Mouse (Mus musculus): ENCODE results near the gene Ank3. TPM values are rescaled to one million over a fixed set of nuclear protein-coding genes. Genes with fewer than 3 reads are reported as not detected.
A peak's percentile ranks its signal among the peaks of the same experiment; 100 is the strongest.

The Ank3 gene
- polyA plus RNA-seq, 1 experiment from 2014 or later = 24.5 TPM

DNA sequence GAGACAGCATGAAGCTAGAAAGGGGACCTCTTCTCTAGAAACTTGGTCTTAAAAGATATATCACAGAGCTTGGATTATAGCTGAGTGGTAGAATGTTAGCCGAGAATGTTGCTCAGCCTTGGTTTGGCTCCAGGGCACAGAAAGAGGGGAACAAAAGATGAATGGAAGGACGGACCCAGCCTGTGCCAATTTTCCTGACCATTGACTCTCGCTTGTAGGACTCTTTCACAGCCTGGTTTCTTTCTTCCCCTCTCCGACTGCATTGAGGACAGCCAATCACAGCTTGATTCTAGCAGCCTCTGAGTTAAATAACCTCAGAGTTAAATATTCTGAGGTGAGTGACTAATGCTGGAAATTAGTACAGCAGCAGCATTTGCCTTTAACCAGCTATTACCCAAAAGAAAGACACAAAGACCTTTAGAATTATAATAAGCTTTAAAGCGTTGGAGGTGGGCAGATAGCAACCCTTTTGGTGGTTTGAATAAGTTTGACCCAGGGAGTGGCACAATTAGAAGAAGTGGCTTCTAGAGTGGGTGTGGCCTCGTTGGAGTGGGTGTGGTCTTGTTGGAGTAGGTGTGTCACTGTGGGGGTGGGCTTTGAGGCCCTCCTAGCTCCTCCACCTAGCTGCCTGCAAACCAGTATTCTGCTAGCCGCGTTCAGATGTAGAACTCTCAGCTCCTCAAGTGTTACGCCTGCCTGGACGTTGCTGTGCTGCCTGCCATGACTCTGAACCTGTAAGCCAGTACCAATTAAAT is 24.6 kb upstream of the Ank3 start:
- DNase-seq (ENCODE audit: low spot score) = no peak
- Histone ChIP-seq H3K36me3 (ENCODE audit: insufficient read depth, low read length) (no peaks in the 10 kb centered on the region), H3K9me3 (ENCODE audit: low read length) (no peaks in the 10 kb centered on the region), H3K9ac (replicated peaks; ENCODE audit: low read depth) (no peak overlapping the region), H3K4me1 (ENCODE audit: insufficient read depth, low read depth, low read length) (no peaks in the 10 kb centered on the region), H3K4me2 (replicated peaks; ENCODE audit: low read depth, low read length) (no peak overlapping the region), H3K4me3 (ENCODE audit: low read depth, low read length) (no peak overlapping the region), H3K27me3 (replicated peaks; ENCODE audit: insufficient read depth, low read length) (no peaks in the 10 kb centered on the region), H3K27ac (ENCODE audit: low read length) (no peak overlapping the region)
- 67% methylated on average over 10 of the region's 10 CpGs for WGBS
- ATAC-seq = no peak; the same call in 1 of the 2 replicates
- no peak for TF ChIP-seq CTCF (IDR thresholded peaks at IDR 0.05)
- no peak for TF ChIP-seq EP300 (IDR thresholded peaks at IDR 0.05)

DNA sequence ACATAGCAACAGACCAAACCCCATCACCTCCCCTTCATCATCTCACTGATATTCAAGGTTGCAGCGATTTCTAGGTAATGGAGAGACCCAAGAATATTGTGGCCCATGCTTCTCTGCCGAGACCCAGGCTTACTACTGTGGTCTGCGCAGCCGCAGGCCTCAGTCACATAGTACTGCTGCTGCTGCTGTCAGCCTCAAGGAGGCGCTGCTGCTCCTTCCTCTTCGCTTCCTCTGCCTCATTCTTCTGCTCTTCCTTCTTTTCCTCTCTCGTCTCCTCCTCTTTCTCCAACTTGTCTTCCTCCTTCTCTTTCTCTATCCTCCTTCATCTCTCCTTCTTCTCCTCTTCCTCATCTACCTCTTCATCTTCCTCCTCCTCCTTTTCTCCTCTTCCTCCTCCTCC is 23.4 kb upstream of the Ank3 start:
- TF ChIP-seq EP300 (IDR thresholded peaks at IDR 0.05) = no peak
- TF ChIP-seq CTCF (IDR thresholded peaks at IDR 0.05) = peak; percentile 70
- no peaks in the 10 kb centered on the region for H3K4me1 ChIP-seq (ENCODE audit: insufficient read depth, low read depth, low read length)
- no peak overlapping the region for H3K4me2 ChIP-seq (replicated peaks; ENCODE audit: low read depth, low read length)
- DNase-seq (ENCODE audit: low spot score) (peak; percentile 29), ATAC-seq (no peak)
- H3K27ac ChIP-seq (ENCODE audit: low read length) = no peak overlapping the region
- H3K36me3 ChIP-seq (ENCODE audit: insufficient read depth, low read length) = no peaks in the 10 kb centered on the region
- no peak overlapping the region for H3K4me3 ChIP-seq (ENCODE audit: low read depth, low read length)
- no peaks in the 10 kb centered on the region for H3K27me3 ChIP-seq (replicated peaks; ENCODE audit: insufficient read depth, low read length)
- H3K9ac ChIP-seq (replicated peaks; ENCODE audit: low read depth) = no peak overlapping the region
- H3K9me3 ChIP-seq (ENCODE audit: low read length) = no peaks in the 10 kb centered on the region
- 52% methylated on average over 7 of the region's 7 CpGs for WGBS

DNA sequence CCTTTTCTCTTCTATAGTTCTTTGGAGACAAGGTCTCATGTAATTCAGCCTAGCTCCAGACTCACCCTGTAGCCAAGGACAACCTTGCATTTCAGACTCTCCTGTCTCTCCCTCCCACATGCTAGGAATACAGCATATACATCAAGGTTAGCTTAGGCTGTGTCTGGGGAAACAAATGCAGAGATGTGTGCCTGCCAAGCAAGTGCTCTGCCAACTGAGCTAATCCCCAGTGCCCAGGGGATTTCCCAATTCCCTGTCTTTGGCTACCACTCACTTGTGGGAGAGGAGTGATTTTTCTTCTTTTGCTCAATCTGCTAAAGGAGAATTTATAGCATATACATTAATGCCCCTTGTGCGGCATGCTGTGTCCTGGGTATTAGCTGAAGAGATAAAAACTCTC is 15.4 kb upstream of the Ank3 start:
- no peak for DNase-seq (ENCODE audit: low spot score)
- 86% methylated on average over 1 of the region's 1 CpGs for WGBS
- H3K36me3 ChIP-seq (ENCODE audit: insufficient read depth, low read length) = no peaks in the 10 kb centered on the region
- no peaks in the 10 kb centered on the region for H3K9me3 ChIP-seq (ENCODE audit: low read length)
- no peak overlapping the region for H3K9ac ChIP-seq (replicated peaks; ENCODE audit: low read depth)
- ATAC-seq = no peak
- TF ChIP-seq EP300 (IDR thresholded peaks at IDR 0.05) (no peak), CTCF (IDR thresholded peaks at IDR 0.05) (no peak)
- H3K27me3 ChIP-seq (replicated peaks; ENCODE audit: insufficient read depth, low read length) = no peaks in the 10 kb centered on the region
- no peak overlapping the region for H3K4me3 ChIP-seq (ENCODE audit: low read depth, low read length)
- no peaks in the 10 kb centered on the region for H3K4me1 ChIP-seq (ENCODE audit: insufficient read depth, low read depth, low read length)
- H3K4me2 ChIP-seq (replicated peaks; ENCODE audit: low read depth, low read length) = no peak overlapping the region
- no peak overlapping the region for H3K27ac ChIP-seq (ENCODE audit: low read length)

DNA sequence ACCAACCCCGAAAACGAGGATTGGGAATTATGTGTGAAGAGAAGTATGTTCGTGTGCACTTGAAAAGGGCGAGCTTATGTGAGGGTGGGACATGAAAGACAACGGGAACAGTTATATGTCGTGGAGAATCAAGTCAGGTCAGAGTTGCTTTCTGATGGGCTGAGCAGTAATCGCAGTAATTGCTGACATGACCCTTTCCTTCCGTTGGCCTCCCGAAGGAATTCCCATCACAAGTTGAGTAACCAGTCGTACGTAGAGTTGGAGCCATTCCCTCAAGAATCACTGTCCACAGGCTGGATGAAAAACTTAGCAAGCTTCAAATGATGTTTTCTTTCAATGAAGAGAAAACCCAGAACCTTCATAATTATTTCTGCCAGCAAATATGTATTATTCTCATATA is 13.9 kb upstream of the Ank3 start:
- H3K9me3 ChIP-seq (ENCODE audit: low read length) = no peaks in the 10 kb centered on the region
- TF ChIP-seq CTCF (IDR thresholded peaks at IDR 0.05) = no peak
- no peak overlapping the region for H3K4me3 ChIP-seq (ENCODE audit: low read depth, low read length)
- no peak overlapping the region for H3K9ac ChIP-seq (replicated peaks; ENCODE audit: low read depth)
- no peak overlapping the region for H3K4me2 ChIP-seq (replicated peaks; ENCODE audit: low read depth, low read length)
- H3K27me3 ChIP-seq (replicated peaks; ENCODE audit: insufficient read depth, low read length) = no peaks in the 10 kb centered on the region
- H3K27ac ChIP-seq (ENCODE audit: low read length) = no peak overlapping the region
- H3K36me3 ChIP-seq (ENCODE audit: insufficient read depth, low read length) = no peaks in the 10 kb centered on the region
- no peak for ATAC-seq
- DNase-seq (ENCODE audit: low spot score) = peak; percentile 18
- 55% methylated on average over 11 of the region's 11 CpGs for WGBS
- H3K4me1 ChIP-seq (ENCODE audit: insufficient read depth, low read depth, low read length) = no peaks in the 10 kb centered on the region

DNA sequence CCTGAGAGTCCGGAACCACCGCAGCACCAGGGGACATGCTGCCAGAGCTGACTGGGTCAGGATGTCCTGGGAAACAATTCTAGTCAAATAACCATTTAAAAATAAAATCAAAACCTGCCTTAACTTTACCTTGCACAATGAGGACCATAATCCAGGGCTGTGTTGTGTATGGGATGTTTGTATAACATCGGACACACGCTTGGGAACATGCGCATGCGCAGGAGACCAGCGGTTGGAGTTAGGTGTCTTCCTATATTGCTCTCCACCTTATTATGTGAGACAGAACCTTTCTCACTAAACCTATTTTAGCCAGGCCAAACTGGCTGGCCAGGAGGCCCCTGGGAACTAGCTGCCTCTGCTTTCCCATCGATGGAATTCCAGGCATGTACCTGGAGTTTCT is 13.4 kb upstream of the Ank3 start:
- DNase-seq (ENCODE audit: low spot score) (no peak), ATAC-seq (no peak)
- Histone ChIP-seq H3K4me2 (replicated peaks; ENCODE audit: low read depth, low read length) (no peak overlapping the region), H3K27ac (ENCODE audit: low read length) (no peak overlapping the region), H3K4me1 (ENCODE audit: insufficient read depth, low read depth, low read length) (no peaks in the 10 kb centered on the region), H3K36me3 (ENCODE audit: insufficient read depth, low read length) (no peaks in the 10 kb centered on the region), H3K9me3 (ENCODE audit: low read length) (no peaks in the 10 kb centered on the region), H3K27me3 (replicated peaks; ENCODE audit: insufficient read depth, low read length) (no peaks in the 10 kb centered on the region), H3K4me3 (ENCODE audit: low read depth, low read length) (no peak overlapping the region), H3K9ac (replicated peaks; ENCODE audit: low read depth) (no peak overlapping the region)
- WGBS = 86% methylated on average over 8 of the region's 8 CpGs
- TF ChIP-seq EP300 (IDR thresholded peaks at IDR 0.05) (no peak), CTCF (IDR thresholded peaks at IDR 0.05) (no peak)

DNA sequence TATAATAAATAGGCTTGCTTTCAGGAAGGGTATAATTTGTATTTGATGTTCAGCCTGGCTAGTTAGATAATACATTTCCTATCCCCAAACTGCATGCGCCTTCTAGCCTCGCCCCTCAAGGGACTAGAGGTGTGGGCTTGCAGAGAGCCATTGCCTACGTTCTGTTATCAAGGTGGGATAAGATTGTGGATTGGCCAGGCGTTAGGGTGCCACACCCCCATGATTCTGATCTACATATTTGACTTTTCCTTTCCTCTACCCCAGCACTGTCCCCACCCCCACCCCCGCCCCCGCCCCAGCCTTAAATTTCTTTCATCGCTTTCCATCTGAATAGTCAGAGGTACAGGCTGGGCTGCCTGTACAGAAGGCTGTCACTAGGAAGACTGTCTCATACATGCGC is 11.8 kb upstream of the Ank3 start:
- ATAC-seq (no peak), DNase-seq (ENCODE audit: low spot score) (no peak)
- Histone ChIP-seq H3K36me3 (ENCODE audit: insufficient read depth, low read length) (no peaks in the 10 kb centered on the region), H3K4me2 (replicated peaks; ENCODE audit: low read depth, low read length) (no peak overlapping the region), H3K4me3 (ENCODE audit: low read depth, low read length) (no peak overlapping the region), H3K27ac (ENCODE audit: low read length) (no peak overlapping the region), H3K9me3 (ENCODE audit: low read length) (no peaks in the 10 kb centered on the region), H3K27me3 (replicated peaks; ENCODE audit: insufficient read depth, low read length) (no peaks in the 10 kb centered on the region), H3K9ac (replicated peaks; ENCODE audit: low read depth) (no peak overlapping the region), H3K4me1 (ENCODE audit: insufficient read depth, low read depth, low read length) (no peaks in the 10 kb centered on the region)
- 68% methylated on average over 8 of the region's 8 CpGs for WGBS
- no peak for TF ChIP-seq CTCF (IDR thresholded peaks at IDR 0.05)
- no peak for TF ChIP-seq EP300 (IDR thresholded peaks at IDR 0.05)

DNA sequence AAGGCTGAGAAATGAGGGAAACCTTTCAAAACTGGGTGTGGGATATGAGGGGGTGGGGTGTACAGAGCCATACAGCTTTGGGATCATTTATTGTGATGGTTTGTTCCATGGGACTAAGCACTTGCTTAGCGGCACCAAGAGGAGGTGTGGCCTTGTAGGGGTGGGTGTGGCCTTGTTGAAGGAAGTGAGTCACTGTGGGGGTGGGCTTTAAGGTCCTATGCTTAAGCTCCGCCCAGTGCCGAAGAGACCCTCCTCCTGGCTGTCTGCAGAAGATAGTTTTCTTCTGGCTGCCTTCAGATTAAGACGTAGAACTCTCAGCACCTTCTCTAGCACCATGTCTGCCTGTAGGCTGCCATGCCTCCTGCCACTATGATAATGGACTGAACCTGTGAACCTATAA is 9.1 kb upstream of the Ank3 start:
- Histone ChIP-seq H3K27me3 (replicated peaks; ENCODE audit: insufficient read depth, low read length) (no peaks in the 10 kb centered on the region), H3K36me3 (ENCODE audit: insufficient read depth, low read length) (no peaks in the 10 kb centered on the region), H3K4me3 (ENCODE audit: low read depth, low read length) (no peak overlapping the region), H3K9ac (replicated peaks; ENCODE audit: low read depth) (no peak overlapping the region), H3K9me3 (ENCODE audit: low read length) (no peaks in the 10 kb centered on the region), H3K27ac (ENCODE audit: low read length) (no peak overlapping the region), H3K4me2 (replicated peaks; ENCODE audit: low read depth, low read length) (no peak overlapping the region), H3K4me1 (ENCODE audit: insufficient read depth, low read depth, low read length) (no peaks in the 10 kb centered on the region)
- DNase-seq (ENCODE audit: low spot score) = no peak
- no peak for ATAC-seq
- WGBS = 92% methylated on average over 4 of the region's 4 CpGs
- no peak for TF ChIP-seq CTCF (IDR thresholded peaks at IDR 0.05)
- no peak for TF ChIP-seq EP300 (IDR thresholded peaks at IDR 0.05)

Data from lung, postnatal 0 days (tissue).